Mouse (Mus musculus): ENCODE results near the gene Dvl1.

- TF ChIP-seq GATA1 (IDR thresholded peaks at IDR 0.05; ENCODE audit: low read length) (no peak), TAL1 (IDR thresholded peaks at IDR 0.05; ENCODE audit: low read length) (no peak)
These were observed 12.1 kb downstream of the Dvl1 start for GRCm38 (mm10) chr4:155859318-155859717.

Data from erythroblast, embryonic 14.5 days (primary cell).